Mouse (Mus musculus) adrenal gland, postnatal 4 days (tissue): ENCODE data around the gene Vat1. TPM values are rescaled to one million over a fixed set of nuclear protein-coding genes. Genes with fewer than 3 reads are reported as not detected.

ENCODE experiments used
- microRNA-seq: library from miRNA; unstranded; fragments of <30 nt; microRNA quantifications from one replicate; pipeline ENCODE4 v1.2.0, GENCODE M21; 2021
- total RNA-seq, 2 experiments: library from RNA; stranded (reverse); gene quantifications; 2 replicates each; pipeline ENCODE4 v1.2.3; 2021

Gene Vat1
- total RNA-seq, 2 experiments from 2014 or later, result 103 to 105 TPM

Small RNA genes within 50 kb of the gene (microRNA-seq; reads per million reads assigned to microRNA genes)
- gene Mir6929, result not detected

Other genes with a start within 250 kb of the Vat1 start
- 10 to 100 TPM; 38.8 to 40.3 TPM for gene Ezh1, start 239.8 kb downstream of the Vat1 start, total RNA-seq
- 10 to 100 TPM; 85.7 to 96.0 TPM for gene Ramp2, start 220.2 kb downstream of the Vat1 start, total RNA-seq
- gene Vps25, start 212.5 kb downstream of the Vat1 start, total RNA-seq, result 100 to 1,000 TPM; 106 to 111 TPM
- gene Wnk4, start 205.7 kb downstream of the Vat1 start, total RNA-seq, result 10 to 100 TPM in 1 of 2 experiments, 1 to 10 TPM in 1; 3.8 to 20.0 TPM
- 1 to 10 TPM; 1.1 to 1.3 TPM for gene Cntd1, start 187.2 kb downstream of the Vat1 start, total RNA-seq
- gene Coa3, start 187.1 kb downstream of the Vat1 start, total RNA-seq, result 10 to 100 TPM; 62.9 to 67.1 TPM
- 100 to 1,000 TPM; 144 to 147 TPM for gene Becn1, start 163.9 kb downstream of the Vat1 start, total RNA-seq
- gene Psme3, start 150.0 kb downstream of the Vat1 start, total RNA-seq, result 100 to 1,000 TPM; 122 to 124 TPM
- gene Aoc2, start 141.2 kb downstream of the Vat1 start, total RNA-seq, result 1 to 10 TPM; 7.3 to 7.7 TPM
- gene Aoc3, start 135.6 kb downstream of the Vat1 start, total RNA-seq, result 10 to 100 TPM; 28.8 to 33.7 TPM
- 10 to 100 TPM; 17.8 to 30.5 TPM for gene G6pc, start 98.7 kb downstream of the Vat1 start, total RNA-seq
- 10 to 100 TPM; 29.9 to 31.1 TPM for gene Aarsd1, start 48.6 kb downstream of the Vat1 start, total RNA-seq
- gene Gm27029, start 41.4 kb downstream of the Vat1 start, total RNA-seq, result 1 to 10 TPM; 3.4 to 5.9 TPM
- gene Rundc1, start 41.1 kb downstream of the Vat1 start, total RNA-seq, result 10 to 100 TPM; 20.1 to 22.0 TPM
- gene Ptges3l, start 40.9 kb downstream of the Vat1 start, total RNA-seq, result 1 to 10 TPM; 6.4 to 6.7 TPM
- 100 to 1,000 TPM in 1 of 2 experiments, 10 to 100 TPM in 1; 90.3 to 116 TPM for gene Rpl27, start 23.9 kb downstream of the Vat1 start, total RNA-seq
- gene Ifi35, start 17.8 kb downstream of the Vat1 start, total RNA-seq, result 10 to 100 TPM; 30.0 to 30.3 TPM
- gene Rnd2, start 1.2 kb downstream of the Vat1 start, total RNA-seq, result 10 to 100 TPM; 16.4 to 20.0 TPM
- gene Brca1, start 85.7 kb upstream of the Vat1 start, total RNA-seq, result 10 to 100 TPM; 16.6 to 18.9 TPM
- 100 to 1,000 TPM; 167 to 227 TPM for gene Nbr1, start 85.9 kb upstream of the Vat1 start, total RNA-seq
- gene Tmem106a, start 116.0 kb upstream of the Vat1 start, total RNA-seq, result 10 to 100 TPM; 19.2 to 21.0 TPM
- gene Gm11634, start 133.0 kb upstream of the Vat1 start, total RNA-seq, result not detected
- gene Rdm1, start 161.0 kb upstream of the Vat1 start, total RNA-seq, result 10 to 100 TPM; 29.1 to 33.0 TPM
- 10 to 100 TPM in 1 of 2 experiments, 1 to 10 TPM in 1; 9.9 to 10.4 TPM for gene Arl4d, start 199.3 kb upstream of the Vat1 start, total RNA-seq